Mouse (Mus musculus) G1E (cell line): ENCODE measurements around the gene Rab7.

Experiments used
- CTCF ChIP-seq: IDR thresholded peaks from 2 replicates; pipeline ENCODE4 v1.5.1; 2012; ENCODE audit warnings: low read depth, low read length, inconsistent platforms, mixed read lengths
- GATA1 ChIP-seq: IDR thresholded peaks from 2 replicates; pipeline ENCODE4 v1.6.1; 2012; ENCODE audit warnings: borderline replicate concordance, low read length, inconsistent platforms, mixed read lengths
- POLR2AphosphoS5 ChIP-seq: IDR thresholded peaks from 2 replicates; pipeline ENCODE4 v1.6.1; 2012; ENCODE audit warnings: low read depth, low read length, inconsistent platforms; ENCODE audit not compliant: insufficient replicate concordance
- TAL1 ChIP-seq: conservative IDR thresholded peaks from 2 replicates; pipeline ENCODE4 v1.6.1; 2012; ENCODE audit warnings: low read depth, low read length, inconsistent platforms, mixed read lengths

DNA sequence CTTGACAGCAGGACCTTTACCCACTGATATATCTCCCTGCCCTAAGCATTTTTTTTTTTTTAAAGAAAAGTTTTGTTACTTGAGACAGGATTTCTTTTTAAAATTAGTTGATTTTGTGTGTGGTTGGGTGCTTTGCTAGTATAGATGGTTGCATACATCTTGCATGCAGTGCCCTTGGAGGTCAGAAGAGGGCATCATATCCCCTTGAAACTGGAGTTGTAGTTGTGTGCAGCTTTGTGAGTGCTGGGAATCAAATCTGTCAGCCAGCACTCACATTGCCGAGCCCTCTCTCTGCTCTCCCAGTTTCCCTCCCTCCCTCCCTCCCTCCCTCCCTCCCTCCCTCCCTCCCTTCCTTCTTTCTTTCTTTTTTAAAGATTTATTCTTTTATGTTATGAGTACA, 43.9 kb upstream of the Rab7 start:
- TF ChIP-seq CTCF (no peak), GATA1 (no peak), TAL1 (no peak), POLR2AphosphoS5 (no peak)
